Mouse (Mus musculus) thymus, adult 2 months (tissue): Measurements from ENCODE around the gene Unc13d. TPM values are rescaled to one million over a fixed set of nuclear protein-coding genes. Genes with fewer than 3 reads are reported as not detected.
A peak's percentile ranks its signal among the peaks of the same experiment; 100 is the strongest.

Experiments used
- DNase-seq: peaks from one replicate; pipeline ENCODE4 v3.0.0; 2021
- H3K27ac ChIP-seq: fragments of 200-500 bp; 2 replicates; pipeline ENCODE4 v1.5.1; 2012; ENCODE audit warnings: low read length, control low read depth; ENCODE audit not compliant: control insufficient read depth, insufficient read depth
- H3K27me3 ChIP-seq: fragments of 200-500 bp; 2 replicates; pipeline ENCODE4 v1.6.1; 2012; ENCODE audit warnings: mild to moderate bottlenecking, low read length, moderate library complexity, mixed read lengths; ENCODE audit not compliant: control insufficient read depth, insufficient read depth
- H3K36me3 ChIP-seq: fragments of 200-500 bp; 2 replicates; pipeline ENCODE4 v1.6.1; 2012; ENCODE audit warnings: mild to moderate bottlenecking, low read length, moderate library complexity; ENCODE audit not compliant: control insufficient read depth, insufficient read depth
- H3K4me1 ChIP-seq: fragments of 200-500 bp; replicated peaks from 2 replicates; pipeline ENCODE4 v1.6.1; 2012; ENCODE audit warnings: low read length; ENCODE audit not compliant: control insufficient read depth, insufficient read depth
- H3K4me3 ChIP-seq: fragments of 200-500 bp; 2 replicates; pipeline ENCODE4 v1.5.1; 2012; ENCODE audit warnings: mild to moderate bottlenecking, low read length, control low read depth, moderate library complexity; ENCODE audit not compliant: control insufficient read depth, insufficient read depth
- CTCF ChIP-seq: fragments of 200-500 bp; IDR thresholded peaks from 2 replicates; pipeline ENCODE4 v1.5.1; 2012; ENCODE audit warnings: mild to moderate bottlenecking, control low read depth, low read length, moderate library complexity, borderline replicate concordance; ENCODE audit not compliant: control insufficient read depth, poor library complexity, insufficient read depth; ENCODE audit errors: extremely low read depth
- POLR2A ChIP-seq: fragments of 200-500 bp; IDR thresholded peaks from 2 replicates; pipeline ENCODE4 v1.6.1; 2012; ENCODE audit warnings: mild to moderate bottlenecking, low read length, control low read depth, moderate library complexity; ENCODE audit not compliant: control insufficient read depth, poor library complexity, insufficient read depth; ENCODE audit errors: extremely low read depth
- WGBS: fragments of 180-500 bp; shearing (Covaris S2); methylation state at CpG from one replicate; pipeline ENCODE4 v1.1.7; 2018; 5-methylcytosine and 5-hydroxymethylcytosine counted together
- polyA plus RNA-seq: library from polyadenylated mRNA; depleted of rRNA; stranded (reverse); fragments of >200 nt; gene quantifications from 2 replicates; pipeline ENCODE4 v1.2.3, GENCODE M21; 2012

Unc13d gene
- polyA plus RNA-seq, 1 experiment: 95.3 TPM

DNA sequence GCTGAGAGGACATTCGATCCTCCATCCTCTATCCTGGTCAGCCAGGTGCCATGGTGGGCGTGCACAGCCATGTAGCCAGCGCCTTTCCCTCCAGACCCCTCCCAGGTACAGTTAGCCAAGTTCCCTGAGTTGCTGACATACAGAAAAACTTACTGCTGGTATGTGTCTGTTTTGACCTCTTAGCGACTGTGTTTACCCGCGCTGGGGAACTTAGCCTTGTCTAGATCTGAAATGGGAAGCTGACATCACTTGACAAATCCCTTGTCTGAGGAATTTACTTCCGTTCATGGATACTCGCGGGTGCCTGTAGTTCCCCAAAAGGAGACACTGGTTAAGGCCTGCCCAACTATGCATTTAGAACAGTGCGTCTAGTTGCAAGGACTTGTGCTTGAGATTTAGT is 32.8 kb upstream of the Unc13d start:
- TF ChIP-seq POLR2A (no peak), CTCF (no peak)
- Histone ChIP-seq H3K36me3 (no peaks in the 10 kb centered on the region), H3K4me3 (peak overlapping the region; percentile 33), H3K27me3 (peaks cover 11% of the 10 kb centered on the region; the same call in 1 of the 2 replicates), H3K27ac (no peak overlapping the region), H3K4me1 (peaks cover 8% of the 10 kb centered on the region; the same call in 1 of the 2 replicates)
- 26% methylated on average over 10 of the region's 10 CpGs for whole genome bisulfite sequencing
- DNase-seq: no peak

DNA sequence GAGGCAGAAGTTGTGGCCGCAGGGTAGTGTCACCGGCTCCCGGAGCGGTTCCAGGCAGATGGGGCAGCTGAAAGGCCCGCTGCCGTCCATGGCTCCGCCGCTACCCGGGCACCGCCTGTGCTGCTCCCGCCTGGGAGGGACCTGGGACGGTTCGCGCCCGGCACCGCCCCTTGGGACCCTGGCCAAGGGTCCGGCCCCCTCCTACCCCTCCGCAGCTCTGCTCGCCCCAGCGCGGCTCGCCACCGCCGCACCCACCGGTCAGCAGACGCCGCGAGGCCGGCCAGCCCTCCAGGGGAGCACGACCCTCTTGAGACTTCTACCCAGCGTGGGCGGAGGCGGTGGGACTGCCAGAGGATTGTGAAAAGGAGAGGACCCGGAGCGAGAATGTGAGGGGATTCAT is 32.4 kb upstream of the Unc13d start:
- Histone ChIP-seq H3K27ac (no peak overlapping the region), H3K4me3 (peak overlapping the region; percentile 33), H3K27me3 (peaks cover 11% of the 10 kb centered on the region; the same call in 1 of the 2 replicates), H3K36me3 (no peaks in the 10 kb centered on the region), H3K4me1 (peaks cover 8% of the 10 kb centered on the region; the same call in 1 of the 2 replicates)
- 5% methylated on average over 35 of the region's 35 CpGs for WGBS
- DNase-seq: no peak
- no peak for TF ChIP-seq CTCF
- TF ChIP-seq POLR2A: no peak

DNA sequence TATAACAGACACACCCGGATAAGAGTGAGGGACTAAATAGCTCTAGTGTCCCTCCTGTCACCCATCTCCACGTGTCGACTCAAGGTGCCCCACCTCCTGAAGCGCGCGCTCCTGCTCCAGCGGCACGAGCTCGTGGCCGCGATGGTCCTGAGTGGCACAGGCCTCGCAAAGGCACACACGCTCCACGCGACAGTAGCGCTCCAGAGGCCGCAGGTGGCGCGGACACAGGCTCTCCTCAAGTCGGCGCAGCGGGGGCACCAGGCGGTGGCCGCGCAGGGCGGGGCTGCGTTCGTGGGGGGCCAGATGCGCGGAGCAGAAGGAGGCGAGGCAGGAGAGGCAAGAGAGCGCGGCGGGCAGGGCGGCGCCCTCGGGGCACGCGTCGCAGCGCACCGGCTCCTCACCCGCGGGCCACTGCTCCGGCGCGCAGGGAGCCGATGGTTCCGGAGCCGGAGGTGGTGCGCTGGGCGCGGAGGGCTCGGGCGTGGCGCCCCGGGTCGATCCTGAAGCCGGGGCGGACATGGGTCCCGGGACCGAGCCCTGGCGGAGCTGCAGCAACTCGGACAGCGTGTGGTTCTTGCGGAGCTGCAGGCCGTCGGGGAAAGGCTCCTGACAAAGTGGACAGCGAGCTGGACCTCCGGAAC is 31.8 kb upstream of the Unc13d start:
- WGBS: 2% methylated on average over 70 of the region's 70 CpGs
- peaks cover 11% of the 10 kb centered on the region; the same call in 1 of the 2 replicates for H3K27me3 ChIP-seq
- H3K36me3 ChIP-seq: no peaks in the 10 kb centered on the region
- no peak overlapping the region for H3K27ac ChIP-seq
- H3K4me1 ChIP-seq: peaks cover 8% of the 10 kb centered on the region; the same call in 1 of the 2 replicates
- peak overlapping the region; percentile 33 for H3K4me3 ChIP-seq
- TF ChIP-seq POLR2A (no peak), CTCF (no peak)
- no peak for DNase-seq

DNA sequence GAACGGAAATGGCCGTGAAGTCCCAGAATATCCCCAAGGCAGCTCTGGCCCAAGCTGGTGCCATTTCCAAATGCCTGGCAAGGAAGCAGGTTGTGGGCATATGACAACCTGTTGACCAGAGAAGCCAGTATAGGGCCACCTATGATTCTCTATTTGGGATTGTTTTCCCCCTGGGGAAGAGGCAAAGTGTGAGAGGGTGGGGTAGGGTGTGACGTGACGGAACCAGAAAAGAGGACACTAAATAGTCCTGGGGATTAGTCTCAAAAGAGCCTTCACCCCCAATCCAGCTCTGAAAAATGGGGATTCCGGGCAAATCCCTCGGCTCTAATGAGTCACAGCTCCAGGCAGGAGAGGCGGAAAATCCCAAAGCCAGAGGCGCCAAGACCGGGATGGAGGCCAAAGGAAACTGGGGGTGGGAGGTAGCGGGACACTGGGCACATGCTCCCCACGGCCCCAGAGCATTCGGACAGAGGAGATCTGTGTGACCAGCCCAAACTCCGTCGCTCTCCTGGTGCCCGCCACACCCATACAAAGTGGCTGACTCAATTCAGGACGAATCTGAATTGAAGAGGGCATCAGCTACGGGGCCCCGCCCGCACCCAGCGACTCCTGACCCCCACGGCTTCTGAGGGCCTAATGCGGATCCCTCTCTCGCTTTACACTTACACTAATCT is 30.8 kb upstream of the Unc13d start:
- Histone ChIP-seq H3K27ac (peak overlapping the region; percentile 19; the same call in 1 of the 2 replicates), H3K4me1 (peaks cover 8% of the 10 kb centered on the region; the same call in 1 of the 2 replicates), H3K4me3 (0 out of 2 replicates have a peak overlapping the region, but pooled peaks have one; percentile 7), H3K36me3 (no peaks in the 10 kb centered on the region), H3K27me3 (peaks cover 11% of the 10 kb centered on the region; the same call in 1 of the 2 replicates)
- WGBS: 68% methylated on average over 23 of the region's 23 CpGs
- no peak for DNase-seq
- no peak for TF ChIP-seq POLR2A
- no peak for TF ChIP-seq CTCF

DNA sequence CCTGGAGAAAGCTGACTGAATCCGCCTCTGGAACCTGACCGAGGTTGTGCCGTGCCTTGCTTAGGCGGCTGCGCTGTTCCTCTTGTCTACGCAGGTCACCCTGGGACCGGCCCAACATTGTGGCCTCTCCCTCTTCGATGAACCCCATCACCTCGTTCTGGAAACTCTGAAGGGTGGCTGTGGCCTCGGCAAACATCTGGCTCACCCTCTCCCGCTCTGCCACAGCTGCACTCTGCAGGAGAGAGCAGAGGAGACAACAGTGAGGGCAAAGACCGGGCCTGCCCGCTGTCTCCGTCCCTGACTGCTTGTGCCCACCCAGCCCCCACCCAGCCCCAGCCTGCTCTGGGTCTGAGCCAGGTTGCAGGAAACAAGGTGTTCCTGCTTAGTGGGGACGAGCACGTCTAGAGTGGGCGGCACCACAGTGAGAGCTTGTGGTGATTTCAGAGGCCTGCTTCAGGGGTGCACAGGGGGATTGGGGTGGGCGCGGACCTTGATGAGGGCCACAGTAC is 30.1 kb upstream of the Unc13d start:
- no peaks in the 10 kb centered on the region for H3K36me3 ChIP-seq
- H3K27me3 ChIP-seq: peaks cover 11% of the 10 kb centered on the region; the same call in 1 of the 2 replicates
- no peak for TF ChIP-seq POLR2A
- no peak for TF ChIP-seq CTCF
- WGBS: 84% methylated on average over 19 of the region's 19 CpGs
- H3K27ac ChIP-seq: peak overlapping the region; percentile 19; the same call in 1 of the 2 replicates
- H3K4me1 ChIP-seq: peaks cover 8% of the 10 kb centered on the region; the same call in 1 of the 2 replicates
- no peak for DNase-seq
- H3K4me3 ChIP-seq: 0 out of 2 replicates have a peak overlapping the region, but pooled peaks have one; percentile 7

DNA sequence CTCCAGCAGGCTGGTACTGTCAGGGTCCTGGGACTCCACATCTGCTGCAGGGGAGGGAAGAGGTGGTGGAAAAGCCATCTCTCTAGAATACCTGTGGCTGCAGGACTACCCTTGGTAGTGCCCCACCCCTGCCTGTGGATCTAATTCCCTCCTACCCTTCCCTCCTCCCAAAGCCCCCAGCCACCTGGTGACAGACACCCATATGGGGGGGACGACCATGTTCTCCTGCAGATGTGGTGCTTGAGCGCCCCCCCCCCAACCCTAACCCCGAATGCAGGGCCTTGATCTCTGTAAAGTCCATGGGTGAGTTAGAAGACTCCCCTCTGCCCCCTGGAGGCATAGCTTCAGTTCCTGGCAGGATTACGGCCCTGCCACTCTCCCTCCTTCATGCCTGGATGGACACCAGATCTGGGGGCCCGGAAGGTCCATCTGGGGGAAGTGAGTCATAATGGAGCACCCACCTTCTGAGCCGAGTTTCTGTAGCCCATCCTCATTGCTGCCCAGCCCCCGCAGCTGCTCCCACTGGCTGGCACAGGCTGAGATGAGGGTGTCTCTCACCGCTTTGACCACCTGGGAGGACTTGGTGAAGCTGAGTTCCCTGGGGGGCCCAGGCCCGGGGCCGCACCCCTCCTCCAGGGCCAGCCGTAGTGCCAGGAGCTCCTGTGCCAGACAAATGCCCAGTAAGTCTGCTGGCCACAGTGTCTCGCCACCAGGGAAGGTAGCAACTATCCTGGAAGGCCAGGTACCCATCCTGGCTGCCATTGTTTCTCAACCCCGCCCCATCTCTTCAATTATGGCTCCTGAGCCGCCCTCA is 29.4 kb upstream of the Unc13d start:
- no peak overlapping the region for H3K27ac ChIP-seq
- H3K36me3 ChIP-seq: no peaks in the 10 kb centered on the region
- no peak for TF ChIP-seq CTCF
- TF ChIP-seq POLR2A: no peak
- 79% methylated on average over 14 of the region's 14 CpGs for WGBS
- no peak for DNase-seq
- no peak overlapping the region for H3K4me3 ChIP-seq
- H3K27me3 ChIP-seq: peaks cover 11% of the 10 kb centered on the region; the same call in 1 of the 2 replicates
- H3K4me1 ChIP-seq: peaks cover 8% of the 10 kb centered on the region; the same call in 1 of the 2 replicates
